Mouse (Mus musculus): ENCODE measurements around the gene Trim37.

Trim37 gene

DNA sequence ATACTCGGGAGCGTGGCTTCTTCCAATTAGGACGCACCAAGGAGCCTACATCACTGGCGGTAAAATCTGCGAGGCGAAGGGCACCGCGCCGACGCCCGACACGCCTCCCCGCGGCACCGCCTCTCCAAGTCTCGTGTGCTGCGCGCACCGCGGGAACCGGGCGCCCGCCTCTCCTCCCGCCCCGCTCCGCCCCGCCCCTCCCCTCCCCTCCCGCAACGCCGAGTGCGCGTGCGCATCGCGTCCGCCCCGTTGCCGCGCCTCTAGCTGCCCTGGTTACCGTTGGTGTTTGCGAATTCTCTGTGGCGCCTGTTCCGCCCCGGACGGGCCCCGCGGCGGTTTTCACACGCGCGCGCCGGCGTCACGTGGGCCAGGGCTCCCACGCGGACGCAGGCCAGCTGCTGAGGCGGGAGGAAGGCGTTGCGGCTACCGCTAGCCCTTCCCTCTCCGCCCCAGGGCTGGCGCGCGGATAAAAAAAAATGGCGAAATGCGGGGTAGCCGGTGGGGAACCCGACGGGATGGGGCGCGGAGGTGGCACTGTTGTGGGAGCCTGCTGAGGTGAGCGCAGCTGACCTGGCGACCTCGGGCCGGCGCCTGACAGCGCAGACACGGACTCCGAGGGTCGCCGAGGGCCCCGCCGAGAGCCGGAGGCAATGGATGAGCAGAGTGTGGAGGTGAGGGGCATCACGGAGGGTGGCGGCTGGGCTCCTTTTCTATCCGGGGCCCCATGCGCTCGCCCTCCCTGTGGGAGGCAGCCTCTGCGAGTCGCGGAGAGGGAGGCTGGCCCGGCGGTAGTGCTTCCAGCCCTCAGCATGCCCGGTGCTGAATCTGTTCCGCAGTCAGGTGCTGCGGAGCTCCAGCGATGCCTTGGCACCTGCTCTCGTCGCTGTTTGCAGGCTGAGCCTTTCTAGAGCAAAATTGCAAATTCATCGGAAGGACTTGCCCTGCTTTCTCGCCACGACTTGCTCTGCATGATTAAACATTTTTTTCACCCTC is at the start of gene Trim37:
TSS of gene Trim37 (plus strand) at position 254 of the 993 bp plus-strand sequence.
- peak; percentile 88 to 89 for DNase-seq (ENCODE audit: low spot score in 2 of 2)

DNA sequence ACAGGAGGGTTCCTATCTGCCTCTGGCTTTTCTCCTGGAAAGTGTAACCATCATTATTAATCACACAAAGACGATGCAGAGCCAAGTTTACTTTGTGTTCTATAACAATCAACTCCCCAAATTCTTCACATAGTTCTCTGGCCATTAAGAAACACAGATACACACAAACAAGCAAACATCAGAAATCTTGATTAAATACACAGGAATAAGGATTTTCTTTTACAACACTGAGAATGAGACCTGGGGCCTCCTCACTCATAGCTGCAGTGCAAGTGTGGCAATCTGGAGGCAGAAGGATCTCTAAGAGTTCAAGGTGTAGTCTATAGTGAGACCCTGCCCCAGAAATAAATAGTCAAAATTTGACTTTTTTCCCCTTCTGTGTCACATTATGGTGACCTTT is 43.2 kb upstream of the Trim37 start:
- no peak for DNase-seq (ENCODE audit: low spot score in 2 of 2)

DNA sequence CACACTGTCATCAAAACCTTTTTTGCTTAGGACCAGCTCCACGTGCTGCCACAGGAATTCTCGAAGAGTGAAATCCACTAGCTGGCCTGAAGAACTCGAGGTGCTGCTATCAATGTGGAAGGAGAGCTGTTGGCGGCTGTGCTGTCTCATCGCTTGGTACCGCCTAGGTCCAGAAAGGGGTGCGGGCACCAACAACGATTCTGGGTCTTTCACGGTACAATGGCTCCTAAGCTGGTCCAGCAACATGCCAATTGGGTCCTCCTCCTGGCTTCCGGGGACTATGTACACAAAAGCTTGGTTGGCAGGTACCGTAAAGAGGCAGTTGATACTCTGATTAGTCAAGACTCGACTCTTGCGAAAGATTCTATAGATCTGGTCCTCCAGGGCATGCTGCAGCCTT is 41.4 kb upstream of the Trim37 start:
- DNase-seq (ENCODE audit: low spot score in 2 of 2): no peak

DNA sequence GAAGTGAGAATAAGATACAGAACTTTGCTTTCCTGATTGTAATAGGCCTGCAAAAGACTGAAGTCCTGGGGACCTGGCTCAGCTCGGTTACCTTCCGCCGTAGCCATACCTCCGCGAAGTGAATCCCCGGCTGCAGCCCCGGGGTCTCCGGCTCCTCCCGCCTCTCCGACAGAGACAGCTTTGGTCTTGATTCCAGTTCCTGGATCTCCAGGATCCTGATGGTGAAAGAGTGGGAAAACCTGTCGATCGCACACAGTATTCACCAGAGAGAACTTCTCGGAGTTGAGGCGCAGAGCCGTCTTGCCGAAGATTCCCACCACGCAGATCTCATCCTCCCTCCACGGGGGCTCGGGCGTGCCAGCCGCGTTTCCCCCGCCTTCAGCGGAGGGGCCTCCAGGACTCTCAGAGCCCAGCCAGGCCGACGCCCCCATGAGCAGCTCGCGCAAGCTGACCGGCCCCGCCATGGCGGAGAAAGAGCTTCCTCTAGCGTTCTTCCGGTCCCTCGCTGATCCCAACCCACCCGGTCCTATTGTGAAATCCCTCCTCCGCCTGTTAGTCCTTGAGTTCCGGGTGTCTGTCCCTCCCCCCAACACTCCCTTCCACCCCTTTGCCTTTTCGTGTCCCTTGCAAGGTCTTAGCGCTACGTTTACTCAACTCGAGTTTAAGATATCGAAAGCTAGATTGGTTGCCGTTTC is 40.4 kb upstream of the Trim37 start, which contains the start of gene Smg8:
TSS of gene Smg8 (minus strand) at position 485 of the 695 bp plus-strand sequence.
- DNase-seq (ENCODE audit: low spot score in 2 of 2): peak; percentile 59 to 74

DNA sequence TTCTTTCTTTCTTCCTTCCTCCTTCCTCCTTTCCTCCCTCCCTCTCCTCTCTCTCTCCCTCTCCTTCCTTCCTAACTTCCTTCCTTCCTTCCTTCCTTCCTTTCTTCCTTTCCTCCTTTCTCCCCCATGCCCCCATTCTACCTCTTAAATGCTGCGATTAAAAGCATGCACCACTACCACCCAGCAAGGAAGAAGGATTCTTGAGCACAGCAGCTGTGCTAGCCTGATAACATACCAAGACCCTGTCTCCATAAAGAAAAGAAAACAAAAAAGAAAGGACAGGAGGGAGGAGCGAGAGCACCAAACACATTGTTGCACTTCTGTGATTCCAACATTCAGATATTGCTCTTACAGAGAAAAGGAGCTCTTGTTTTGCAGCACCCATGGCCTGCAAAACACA is 39.7 kb upstream of the Trim37 start:
- DNase-seq (ENCODE audit: low spot score in 2 of 2): no peak

DNA sequence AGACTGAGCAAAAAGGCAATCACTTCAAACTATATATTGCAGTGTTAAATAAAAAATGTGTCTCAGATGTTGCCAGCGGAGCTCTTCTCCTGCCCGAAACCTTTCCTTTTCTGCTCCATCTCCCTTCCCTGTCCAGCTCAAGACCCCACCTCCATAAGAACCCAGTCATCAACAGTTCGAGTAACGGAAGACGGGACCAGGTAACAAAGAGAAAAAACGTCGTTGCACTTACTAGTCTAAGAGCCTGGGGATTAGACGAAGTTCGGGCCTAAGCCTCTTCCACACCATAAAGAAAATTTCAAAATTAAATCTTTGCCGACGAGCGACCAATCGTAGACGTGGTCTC is 18.5 kb upstream of the Trim37 start, which contains the start of gene Prr11:
TSS of gene Prr11 (minus strand) at position 300 of the 346 bp plus-strand sequence.
- no peak for DNase-seq (ENCODE audit: low spot score in 2 of 2)

DNA sequence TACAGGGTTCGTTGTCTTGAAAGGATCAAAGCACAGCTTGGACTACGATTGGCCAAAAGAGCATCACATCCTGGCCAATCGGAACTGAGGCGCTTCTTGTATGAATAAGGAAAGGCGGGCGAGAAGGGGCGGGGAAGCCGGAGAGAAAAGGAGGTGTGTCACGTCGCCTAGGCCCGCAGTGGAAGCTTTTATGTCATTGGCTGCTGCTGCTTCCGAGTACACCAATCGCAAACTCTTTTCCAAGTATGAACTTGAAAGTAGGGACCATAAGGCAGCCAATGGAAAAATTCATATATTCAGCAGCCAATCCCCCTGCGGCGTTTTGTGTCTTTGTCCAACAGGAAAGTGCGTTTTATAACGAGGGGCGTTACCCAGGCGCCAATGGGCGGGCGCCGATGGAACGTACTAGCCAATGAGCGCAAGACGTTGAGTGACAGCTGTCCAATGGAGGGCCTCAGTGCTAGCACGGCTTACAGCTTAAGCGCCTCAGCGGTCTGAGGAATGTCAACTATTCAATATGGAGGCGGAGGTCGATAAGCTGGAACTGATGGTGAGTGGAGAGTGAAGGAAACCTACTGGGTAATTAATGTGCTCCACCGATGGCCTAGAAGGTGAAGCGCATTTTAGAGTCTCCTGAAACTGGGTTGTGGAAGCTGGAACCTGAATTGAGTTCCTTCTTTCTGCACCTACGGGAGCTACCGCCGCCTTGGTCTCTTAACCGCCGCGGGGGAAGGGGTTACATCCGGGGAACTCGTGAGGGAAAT is 17.9 kb upstream of the Trim37 start, which contains the start of gene Ska2:
TSS of gene Ska2 (plus strand) at position 480 of the 764 bp plus-strand sequence.
- peak; percentile 97 to 99 for DNase-seq (ENCODE audit: low spot score in 2 of 2)

DNA sequence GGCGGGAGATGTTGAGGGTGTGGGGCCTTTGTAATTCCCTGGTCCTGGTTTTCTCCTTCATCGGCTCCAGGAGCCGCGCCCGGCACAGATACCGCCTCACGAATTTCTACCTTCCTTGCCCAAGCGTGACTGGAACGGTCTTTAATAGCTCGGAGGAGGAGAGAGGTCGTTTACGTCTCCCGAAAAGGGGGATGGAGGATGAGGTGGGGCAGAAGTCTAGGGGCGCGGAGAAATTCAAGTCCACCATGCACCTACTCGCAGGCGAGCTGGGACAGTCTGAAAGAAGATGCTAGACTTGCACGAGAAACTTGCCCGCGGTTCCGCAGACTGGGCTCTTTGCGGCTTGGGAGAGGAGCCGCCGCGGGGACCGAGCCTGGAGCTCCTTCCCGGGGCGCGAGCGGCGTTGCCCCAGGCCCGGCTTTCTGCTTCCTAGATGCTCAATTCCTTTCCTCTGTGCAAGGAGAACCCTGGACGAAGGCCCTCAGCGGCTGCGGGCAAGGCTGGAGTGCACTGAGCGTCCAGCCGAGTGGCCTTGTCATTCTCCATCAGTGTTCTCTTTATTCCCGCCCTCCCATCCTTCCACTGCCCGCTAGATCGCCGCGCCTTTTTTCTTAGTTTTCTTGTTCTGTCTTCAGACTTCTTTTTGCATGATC is 17.2 kb upstream of the Trim37 start:
- no peak for DNase-seq (ENCODE audit: low spot score in 2 of 2)

DNA sequence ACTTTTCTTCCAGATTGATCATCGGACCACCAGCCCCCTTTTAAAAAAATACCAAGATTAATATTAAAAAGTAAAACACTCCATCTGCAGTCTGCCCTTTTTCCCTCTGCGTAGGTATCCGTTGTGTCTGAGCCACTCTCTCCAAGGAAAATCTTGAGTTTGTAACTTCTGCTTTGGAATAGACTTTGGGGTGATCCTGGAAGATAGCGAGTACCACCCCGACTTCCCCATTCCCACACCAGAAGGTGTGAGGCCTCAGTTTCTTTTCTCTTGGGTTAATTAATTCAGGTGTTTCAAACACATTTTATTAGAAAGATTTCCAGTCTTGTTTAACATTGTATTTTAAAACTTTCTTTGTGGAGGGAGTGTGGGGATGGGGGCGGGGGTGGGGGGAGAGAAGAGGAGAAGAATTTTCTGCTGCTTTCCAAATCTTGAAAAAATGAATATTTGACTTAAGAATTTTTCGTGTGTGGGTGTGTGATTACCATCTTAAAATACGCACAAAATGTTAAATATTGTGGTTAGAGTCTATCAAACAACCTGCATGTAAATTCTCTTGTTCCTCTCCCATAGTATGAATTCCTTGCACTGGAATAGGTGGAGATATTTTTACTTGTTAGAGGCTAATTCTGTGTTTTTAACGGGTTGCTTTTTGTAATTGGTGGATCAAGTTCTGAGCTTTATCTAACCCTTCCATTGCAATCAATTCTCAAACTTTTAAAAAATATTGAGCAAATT is 16.5 kb upstream of the Trim37 start:
- no peak for DNase-seq (ENCODE audit: low spot score in 2 of 2)

DNA sequence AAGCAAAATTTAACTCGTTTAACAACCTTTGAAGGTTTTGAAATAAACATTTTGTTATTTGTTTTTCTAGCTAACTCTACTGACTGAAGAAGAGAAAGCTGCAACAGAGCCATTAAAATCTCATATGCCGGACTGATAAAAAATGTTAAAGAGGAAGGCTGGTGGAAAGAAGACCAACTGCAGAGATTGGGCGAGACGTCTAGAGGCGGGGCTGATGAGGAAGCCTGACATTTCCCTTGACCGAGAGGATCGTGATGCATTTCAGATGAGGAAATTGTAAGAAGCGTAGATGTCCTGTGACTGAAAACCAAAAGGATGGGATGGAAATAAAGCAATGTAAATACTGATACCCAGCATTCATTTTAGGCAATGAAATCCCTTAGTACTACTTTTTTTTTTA is 5.0 kb upstream of the Trim37 start:
- DNase-seq (ENCODE audit: low spot score in 2 of 2): no peak

DNA sequence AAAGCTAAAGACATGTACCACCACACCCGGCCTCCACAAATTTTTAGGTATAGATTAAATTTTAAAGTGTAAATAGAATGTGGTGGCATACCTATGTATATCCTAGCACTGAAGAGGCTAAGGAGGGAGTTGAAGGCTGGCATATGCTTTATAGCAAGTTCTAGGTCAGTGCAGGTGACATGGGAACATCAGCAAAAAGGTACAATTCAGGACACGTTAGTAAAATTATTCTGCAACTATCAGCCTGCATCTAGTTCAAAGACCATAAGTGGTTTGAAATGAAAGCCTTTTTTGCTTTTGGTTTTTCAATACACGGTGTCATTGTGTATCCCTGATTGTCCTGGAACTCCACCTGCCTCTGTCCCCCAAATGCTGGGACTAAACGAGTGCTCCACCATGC is 1.3 kb upstream of the Trim37 start:
- no peak for DNase-seq (ENCODE audit: low spot score in 2 of 2)

DNA sequence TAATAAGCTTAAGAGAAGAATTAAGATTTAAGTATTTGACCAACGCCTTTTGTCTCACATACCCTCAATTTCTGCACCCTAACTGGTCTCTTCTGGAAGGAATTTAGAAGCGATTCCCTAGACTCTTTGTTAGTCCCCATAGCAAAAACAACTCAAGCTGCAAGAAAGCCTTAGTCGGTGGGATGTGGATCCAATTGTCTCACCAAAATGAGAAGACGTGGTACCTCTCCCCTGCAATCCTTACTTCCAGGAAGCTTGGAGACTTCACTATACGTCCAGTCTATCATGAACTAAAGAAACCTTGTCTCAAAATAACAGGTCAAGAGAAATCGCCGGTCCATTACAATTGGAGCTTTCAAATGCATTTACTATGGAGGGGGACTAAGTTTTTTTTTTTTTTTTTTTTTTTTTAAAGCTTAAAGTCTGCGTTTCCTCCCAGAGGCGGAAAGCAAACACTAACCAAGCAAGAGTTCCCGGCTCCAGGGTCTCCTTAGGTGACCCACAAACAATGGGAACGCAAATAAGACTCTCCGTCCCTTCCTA is 525 bp upstream of the Trim37 start:
- DNase-seq (ENCODE audit: low spot score in 2 of 2): no peak

DNA sequence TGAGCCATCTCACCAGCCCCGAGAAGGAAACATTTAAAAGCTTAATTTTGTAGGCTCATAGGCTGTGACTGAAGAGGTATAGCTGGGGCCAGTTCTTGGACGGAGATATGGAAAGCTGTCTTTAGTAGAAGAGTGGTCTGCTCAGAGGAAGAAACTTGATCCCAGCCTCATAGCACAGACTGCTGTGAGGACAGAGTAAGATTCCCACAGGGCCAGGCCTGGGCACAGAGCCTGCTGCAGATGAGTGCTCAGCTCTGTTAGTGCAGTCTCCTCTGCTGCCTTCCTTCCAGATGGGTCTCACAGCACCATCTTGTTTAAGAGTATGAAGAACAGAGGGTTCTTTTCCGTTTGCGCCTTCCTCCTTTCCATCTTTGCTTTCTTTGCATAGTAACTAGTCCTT is 9.4 kb downstream of the Trim37 start:
- no peak for DNase-seq (ENCODE audit: low spot score in 2 of 2)

DNA sequence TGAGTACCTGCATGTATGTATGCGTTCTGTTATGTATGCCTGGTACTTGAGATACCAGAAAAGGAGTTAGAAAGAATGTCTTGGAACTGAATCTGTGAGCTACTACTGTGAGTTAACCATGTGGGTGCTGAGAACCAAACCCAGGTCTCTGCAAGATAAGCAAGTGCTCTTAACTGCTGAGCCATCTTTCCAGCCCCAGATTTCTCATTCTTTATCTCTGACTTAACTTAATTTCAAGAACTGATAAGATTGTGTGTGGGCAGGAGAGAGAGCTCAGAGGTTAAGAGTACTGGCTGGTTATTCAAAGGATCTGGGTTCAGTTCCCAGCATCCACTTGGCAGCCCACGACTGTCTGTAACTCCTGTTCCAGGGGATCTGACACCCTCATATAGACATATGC is 31.1 kb downstream of the Trim37 start:
- no peak for DNase-seq (ENCODE audit: low spot score in 2 of 2)

DNA sequence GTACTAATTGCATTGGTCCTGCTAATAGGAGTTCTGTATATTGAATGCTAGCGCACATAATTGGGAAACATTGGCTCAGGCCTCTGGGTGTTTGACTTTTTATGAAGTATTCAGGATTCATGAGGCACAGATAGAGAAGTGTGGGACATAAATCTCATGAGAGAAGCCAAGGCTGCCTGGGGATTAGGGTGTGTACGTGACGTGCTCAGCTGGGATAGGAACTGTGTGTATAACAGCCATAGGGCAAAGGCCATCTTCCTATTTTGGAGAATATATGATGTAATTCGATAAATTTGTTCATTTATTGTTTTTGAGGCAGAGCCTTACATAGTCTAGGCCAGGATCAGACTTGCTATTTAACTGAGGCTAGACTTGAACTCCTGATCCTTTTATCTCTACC is 35.8 kb downstream of the Trim37 start:
- no peak for DNase-seq (ENCODE audit: low spot score in 2 of 2)

DNA sequence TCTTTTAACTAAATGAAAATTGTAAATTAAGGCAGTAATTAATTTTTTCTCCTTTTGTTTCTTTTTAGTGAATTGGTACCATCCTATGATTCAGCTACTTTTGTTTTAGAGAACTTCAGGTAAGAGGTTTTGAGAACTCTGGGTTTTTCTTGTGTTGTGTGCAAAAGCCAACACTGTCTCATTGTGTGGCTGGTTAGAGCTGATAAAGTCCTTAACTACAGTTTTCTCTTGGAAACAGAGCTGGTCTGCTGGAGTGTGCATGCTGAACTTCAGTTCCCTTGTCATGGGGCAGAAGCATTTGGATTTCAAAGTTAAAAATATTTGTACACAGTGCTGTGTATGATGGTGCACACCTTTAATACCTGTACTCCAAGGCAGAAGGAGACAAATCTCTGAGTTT is 36.9 kb downstream of the Trim37 start:
- DNase-seq (ENCODE audit: low spot score in 2 of 2): no peak

DNA sequence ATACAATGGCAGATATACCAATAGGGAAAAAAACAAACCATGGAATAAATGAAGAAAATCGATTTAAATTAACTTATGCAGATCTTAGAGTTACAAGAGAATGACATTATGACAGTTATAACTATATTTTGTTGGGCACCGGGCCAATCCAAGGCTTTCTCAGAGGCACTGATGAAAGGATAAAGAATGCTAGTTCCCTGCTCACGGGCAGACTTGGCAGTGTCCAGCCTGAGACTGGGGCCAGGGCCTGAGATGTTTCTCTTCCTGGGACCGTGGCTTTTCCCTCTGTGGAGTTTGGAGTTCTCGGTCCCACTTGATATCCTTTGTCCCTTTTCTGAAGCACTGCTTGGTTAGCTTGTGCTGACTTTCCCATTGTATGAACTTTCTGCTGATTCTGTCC is 46.7 kb downstream of the Trim37 start:
- DNase-seq (ENCODE audit: low spot score in 2 of 2): no peak

DNA sequence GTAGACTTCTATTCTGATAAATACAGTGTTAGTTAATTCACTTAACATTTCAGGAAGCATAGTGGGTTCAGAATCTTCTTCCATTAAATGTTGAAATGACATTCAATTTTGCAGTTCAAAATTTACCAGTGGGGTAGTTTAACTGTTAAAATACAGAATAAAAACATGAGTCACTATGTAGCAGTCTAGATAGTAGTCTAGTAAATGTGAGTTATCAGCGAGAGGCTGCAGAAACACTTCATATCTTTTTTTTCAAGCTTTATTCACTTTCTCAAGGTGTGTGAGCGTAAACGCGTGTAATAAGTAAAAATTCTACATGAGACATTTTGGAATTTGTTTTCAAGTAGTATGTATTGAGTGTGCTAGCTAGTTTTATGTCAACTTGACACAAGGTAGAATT is 48.2 kb downstream of the Trim37 start:
- no peak for DNase-seq (ENCODE audit: low spot score in 2 of 2)

DNA sequence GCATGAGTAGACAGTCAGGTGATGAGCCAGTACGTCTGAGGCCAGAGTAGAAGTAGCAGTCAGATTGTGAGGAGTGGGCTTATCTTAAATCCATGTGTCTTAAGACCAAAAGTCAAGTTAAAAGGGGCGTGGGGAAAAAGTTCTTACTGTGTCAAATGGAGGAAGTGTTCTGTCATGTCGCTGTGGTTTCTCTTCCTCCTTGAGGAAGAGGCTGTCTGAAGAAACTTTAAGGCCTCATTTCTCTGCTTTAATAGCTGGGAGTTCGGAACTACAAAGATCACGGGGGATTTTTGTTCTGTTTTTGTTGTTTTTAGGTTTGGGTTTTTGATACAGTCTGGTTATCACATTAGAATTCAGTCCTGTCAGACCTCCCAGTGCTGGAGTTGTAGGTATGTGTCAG is 85.4 kb downstream of the Trim37 start:
- DNase-seq (ENCODE audit: low spot score in 2 of 2): no peak

DNA sequence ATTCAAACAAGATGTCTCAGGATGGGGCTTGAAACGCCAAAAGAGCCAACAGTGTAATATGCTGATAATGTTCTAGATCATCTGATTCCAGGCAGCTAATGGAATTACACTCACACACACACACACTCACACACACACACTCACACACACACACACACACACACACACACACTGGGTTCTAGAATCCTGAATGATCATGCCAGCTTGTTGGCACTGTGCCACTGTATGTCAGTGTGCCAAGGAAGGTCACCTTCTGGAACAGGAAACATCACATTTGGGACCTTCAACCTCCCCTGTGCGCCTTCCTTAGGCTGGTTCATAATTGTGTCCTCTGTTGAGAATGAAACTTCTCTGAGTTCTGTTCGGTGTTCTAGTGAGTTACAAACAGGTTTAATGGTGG is 95.8 kb downstream of the Trim37 start:
- DNase-seq (ENCODE audit: low spot score in 2 of 2): no peak

DNA sequence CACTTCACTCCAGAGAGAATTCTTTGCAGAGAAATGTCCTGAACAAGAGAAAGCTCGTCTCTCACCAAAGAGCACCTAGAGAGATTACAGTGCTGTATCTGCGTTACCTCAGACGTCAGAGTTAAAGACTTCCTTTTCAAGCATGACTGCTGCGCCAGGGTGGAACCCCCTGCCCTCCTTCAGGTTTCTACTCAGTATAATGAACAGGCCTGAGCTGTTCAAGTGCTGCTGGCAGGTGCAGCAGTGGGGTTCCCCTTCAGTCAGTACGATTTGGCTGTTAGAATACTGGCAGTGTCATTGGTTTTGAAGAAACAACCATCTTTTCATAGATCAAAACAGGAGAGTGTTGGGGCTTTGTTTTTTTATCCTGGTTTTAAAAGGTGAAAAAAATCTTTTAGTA is 100.2 kb downstream of the Trim37 start:
- DNase-seq (ENCODE audit: low spot score in 2 of 2): no peak
